Mouse (Mus musculus) cerebellum, postnatal 25 days (tissue): ENCODE measurements around the gene Trp53bp2.

ENCODE experiments used
- DNase-seq, 2 experiments: peaks; one replicate each; pipeline ENCODE4 v3.0.0; 2021; ENCODE audit warnings: mixed read lengths in 2 of 2

The Trp53bp2 gene

DNA sequence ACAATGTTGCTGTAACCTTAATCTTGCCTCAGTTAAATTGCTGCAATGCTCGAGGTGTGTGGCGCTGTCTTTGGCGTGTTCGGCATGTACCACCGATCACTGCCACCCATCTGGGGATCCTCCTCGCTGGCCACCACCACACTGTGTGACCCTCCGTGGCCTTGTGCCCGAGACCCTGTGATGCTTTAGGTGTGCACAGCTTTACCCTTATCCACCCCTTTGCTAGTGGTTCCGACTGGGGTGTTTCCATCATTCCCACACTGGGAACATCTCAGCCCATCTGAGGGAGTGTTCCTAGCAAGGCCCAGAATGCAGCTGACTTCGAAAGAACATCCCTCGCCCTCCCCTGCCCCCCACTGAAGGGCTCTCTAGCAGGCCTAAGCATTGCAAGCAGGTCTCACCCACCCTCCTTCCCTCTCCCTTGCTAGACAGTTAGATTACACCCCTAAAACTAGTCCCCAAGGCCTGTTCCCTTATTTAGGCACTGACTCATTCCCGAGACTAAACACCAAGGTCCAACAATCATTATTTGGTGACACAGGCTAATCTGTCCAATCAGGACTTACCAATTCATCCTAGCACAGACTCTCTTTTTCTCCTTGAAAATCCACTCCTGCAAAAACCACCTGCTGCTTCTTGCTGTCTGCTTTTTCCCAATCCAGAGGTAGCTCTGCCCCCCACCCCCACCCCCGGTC lies 94.4 kb downstream of the Trp53bp2 start:
- no peak for DNase-seq

DNA sequence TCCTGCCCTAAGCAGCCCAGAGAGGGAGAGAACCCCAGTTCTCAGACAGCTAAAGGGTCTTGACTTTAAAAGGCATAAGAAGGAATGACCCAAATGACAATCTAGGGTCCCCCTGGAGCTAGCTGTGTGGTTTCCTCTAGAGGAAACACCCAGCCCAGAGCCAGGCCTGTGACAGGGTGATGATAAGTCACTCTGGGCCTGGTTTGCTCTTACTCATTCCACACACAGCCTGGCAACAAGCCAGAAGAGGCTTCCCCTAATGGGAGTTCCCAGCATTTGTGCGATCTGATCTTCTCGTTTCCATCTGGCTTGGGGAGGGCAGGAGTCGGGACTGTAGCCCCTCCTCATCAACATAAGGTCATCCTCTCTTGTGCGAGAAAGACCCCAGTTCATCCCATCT lies 95.3 kb downstream of the Trp53bp2 start:
- peak in 1 of 2 experiments; percentile 39 for DNase-seq

DNA sequence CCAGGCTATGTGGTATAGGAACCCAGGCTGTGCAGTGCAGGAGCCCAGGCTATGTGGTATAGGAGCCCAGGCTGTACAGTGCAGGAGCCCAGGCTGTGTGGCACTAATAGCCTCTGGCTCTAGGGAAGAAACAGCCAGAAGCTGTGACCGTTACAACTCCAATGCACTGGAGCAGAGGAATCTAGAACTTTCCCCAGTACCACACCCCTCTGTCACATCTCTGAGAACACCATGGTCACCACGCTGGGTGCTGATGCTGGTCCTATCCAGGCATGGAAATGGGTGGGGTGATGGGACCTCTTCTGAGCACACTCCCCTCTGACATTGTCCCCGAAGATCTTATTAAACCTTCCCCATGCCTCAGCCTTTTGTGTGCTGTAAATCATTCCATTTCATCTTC lies 96.3 kb downstream of the Trp53bp2 start:
- DNase-seq = no peak

DNA sequence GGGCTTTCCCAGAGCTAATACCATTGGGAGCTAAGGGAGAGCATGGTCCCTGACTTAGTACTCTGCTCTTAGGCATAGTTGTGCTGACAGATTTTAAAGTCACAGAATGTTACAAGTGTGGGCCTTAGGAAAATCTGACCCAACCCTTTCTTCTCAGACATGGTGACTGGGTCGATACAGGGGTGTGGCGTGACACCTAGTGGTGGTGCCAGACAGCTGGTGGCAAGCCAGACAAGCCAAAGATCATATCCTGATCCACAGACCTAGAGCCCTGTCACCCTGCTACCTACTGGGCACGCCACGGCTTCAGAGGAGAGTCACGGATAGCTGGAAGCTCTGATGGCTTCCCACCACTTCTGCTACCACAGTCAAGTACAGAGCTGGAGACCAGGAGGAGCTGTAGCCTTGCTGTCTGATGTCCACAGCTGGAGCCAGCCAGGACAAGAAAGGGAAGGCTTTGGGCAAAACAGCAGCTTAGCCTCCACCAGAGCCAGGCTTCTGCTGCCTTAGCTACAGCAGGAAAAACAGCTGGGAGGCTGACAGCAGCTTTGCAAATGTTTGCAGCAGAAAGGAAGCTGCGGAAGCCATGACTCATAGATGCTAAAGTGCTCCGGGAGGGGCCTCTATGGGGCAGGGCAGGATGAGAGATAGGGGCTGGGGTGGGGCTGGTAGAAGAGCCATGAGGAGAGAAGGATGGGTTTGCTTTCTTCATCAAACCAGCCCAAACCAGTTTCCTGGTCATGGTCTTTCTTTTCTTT lies 97.4 kb downstream of the Trp53bp2 start:
- DNase-seq = no peak

DNA sequence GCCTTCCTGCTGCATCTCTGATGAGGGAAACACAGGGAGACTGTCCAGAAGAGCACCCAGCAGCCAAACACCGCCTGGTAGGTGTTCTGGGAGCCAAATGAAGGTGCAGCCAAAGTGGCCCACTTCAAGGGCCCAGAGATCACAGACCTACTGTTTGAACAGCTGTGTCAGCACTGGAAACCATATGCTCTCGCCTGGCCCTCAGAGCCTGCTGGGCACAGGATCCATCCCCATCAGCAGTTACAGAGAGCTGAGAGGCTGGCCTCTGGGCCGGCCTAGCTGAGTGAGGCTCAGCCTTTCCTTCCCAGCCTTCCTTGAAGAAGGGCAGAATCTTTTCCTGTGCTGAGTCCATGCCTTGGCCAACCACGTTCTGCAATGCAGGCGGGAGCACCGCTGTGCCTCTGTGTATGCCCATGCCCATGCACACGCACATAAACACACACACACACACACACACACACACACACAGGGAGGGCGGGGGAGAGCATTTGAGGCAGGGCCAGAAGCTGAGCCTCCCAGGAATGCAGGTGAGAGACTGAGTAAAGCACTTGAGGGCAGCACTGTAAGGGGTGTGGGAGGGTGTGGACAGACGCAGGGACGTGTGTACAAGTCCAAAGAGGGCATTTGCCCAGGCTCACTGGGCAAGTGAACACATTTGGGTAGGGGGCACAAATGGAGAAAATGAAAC lies 100.3 kb downstream of the Trp53bp2 start:
- DNase-seq = peak; percentile 37 to 43

DNA sequence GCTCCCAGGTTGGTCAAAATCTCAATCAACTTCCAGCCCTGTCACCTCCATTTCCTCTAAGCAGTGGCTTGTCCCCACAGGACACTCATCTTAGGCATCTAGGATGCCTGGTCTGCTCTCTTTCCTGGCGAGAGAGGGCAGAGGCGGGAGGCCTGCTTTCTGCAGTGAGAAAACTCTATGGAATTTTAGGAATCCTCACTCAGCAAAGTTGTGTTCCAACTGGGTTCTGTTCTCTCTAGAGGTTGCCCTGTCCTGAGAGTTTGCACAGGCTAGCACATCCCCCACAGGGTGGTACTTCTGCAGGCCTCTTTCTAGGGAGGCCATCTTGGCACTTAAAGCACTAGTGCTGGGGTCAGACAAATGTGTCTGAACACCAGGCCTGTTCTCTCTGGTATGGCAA lies 102.1 kb downstream of the Trp53bp2 start:
- DNase-seq = no peak

DNA sequence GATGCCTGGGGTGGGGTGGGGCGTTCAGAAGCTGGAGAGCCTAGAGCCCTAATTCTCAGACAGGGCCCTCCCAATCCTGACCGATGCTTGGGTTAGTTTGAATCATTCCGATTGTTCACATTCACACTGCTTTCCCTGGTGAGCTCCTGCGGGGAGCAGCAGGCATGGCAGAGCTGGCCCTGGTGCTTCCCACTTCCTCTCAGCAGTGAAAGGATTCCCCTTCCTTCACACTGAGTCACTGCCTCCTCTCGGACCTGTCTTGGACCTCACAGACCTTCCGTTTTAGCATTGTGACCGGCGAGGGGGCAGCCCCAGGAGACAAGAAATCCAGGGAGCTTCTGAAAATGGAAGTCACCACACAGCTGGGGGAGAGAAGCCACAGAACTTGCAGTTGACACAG lies 102.8 kb downstream of the Trp53bp2 start:
- no peak for DNase-seq
